Mouse (Mus musculus) spleen, postnatal 36 days (tissue): ENCODE results near the gene Agmat.

Source experiments
- DNase-seq, 2 experiments: peaks; one replicate each; pipeline ENCODE4 v3.0.0; 2022; ENCODE audit warnings: low spot score in 2 of 2, mixed read lengths in 1 of 2

The Agmat gene

GRCm38 (mm10) chr4:141779828-141780227, 33.4 kb downstream of the Agmat start:
- DNase-seq, result no peak

GRCm38 (mm10) chr4:141781201-141781985, 34.9 kb downstream of the Agmat start:
- no peak for DNase-seq

GRCm38 (mm10) chr4:141784835-141785234, 38.4 kb downstream of the Agmat start:
- DNase-seq, result no peak

DNA sequence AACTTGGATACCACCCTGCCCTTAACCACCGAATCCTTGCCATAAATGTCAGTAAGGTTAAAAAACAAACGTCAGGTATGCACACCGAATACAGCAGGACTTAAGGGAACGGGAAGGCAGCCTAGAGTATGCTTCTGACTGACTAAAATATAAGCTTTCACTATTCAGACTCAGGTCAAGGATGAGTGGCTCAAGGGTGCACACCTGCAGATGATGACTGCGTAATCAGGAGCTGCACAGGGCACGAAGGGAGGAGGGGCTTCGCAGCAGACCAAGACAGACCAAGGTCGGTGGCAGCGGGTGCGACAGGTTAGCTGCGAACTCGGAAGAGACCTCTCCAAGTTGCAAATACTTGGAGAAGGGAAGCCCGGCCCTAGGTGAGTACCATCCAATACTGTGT, 39.7 kb downstream of the Agmat start:
- no peak for DNase-seq

DNA sequence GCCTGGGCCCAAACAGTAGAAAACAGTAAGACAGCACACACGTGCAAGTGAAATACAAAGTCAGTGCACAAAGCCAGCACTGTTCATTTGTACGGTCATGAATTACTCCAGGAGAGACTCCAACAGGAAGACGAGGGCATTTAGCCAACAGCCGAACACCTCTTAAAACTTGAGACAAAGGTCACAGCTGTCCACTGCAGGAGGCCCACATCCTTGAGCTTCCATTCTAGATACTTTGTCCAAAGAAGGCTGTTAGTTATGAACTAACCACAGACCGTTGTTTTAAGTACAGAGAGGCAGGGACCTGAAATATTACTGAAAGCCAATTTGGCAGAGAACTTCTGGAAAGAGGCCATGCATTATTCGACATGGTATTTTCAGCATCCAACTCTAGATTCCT, 40.6 kb downstream of the Agmat start:
- no peak for DNase-seq

DNA sequence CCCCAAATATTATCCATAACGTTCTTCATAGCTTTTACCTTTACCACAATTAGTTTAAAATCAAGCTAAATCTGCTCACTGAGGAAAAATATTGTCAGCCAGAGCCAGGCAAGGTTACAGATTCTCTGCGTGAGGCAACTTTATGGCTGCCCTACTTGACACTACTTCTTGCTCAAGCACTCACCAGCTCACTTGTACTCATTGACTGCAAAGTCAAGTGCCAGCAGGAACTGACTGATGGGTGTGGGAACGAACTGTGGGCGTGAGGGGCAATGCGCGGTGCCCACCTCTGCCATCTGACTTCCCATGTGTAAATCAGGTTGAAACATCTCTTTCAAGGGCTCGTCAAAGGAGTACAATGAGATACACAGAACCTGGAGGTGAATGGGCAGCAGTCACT, 41.0 kb downstream of the Agmat start:
- DNase-seq, result no peak

DNA sequence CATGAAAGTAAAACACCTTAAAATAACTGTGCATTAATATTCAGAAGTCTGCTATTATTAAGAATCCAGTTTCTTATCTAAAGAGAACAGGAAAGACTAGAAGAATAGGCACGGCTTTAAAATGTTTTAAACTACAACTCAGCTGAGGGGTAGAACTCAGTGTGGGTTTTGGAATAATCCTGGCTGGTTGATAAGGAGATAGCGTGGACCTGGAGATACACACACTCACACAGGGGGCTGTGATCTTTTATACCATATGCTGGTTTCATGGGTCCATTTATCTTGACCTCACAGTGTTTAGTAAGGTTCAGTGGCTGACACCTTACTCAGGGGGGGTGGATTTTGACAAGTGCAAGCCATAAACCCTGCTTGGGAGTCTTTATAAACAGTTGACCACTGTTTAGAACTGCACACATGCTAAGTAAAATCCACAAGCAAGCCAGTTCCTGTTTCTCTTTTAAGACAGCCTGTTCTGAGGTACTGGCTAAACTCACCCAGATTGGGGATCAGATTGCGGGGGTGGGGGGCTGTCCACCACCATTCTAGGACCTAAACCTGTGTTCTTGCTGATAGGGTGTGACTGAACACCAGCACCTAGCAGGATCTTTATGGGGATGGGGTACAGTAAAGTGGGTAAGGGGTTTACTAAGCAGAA, 43.2 kb downstream of the Agmat start:
- no peak for DNase-seq

- peak; percentile 97 for DNase-seq
These were observed 44.1 kb downstream of the Agmat start, which contains the start of gene Dnajc16 for GRCm38 (mm10) chr4:141790524-141790990. TSS of gene Dnajc16 (minus strand) at chr4:141790931.

DNA sequence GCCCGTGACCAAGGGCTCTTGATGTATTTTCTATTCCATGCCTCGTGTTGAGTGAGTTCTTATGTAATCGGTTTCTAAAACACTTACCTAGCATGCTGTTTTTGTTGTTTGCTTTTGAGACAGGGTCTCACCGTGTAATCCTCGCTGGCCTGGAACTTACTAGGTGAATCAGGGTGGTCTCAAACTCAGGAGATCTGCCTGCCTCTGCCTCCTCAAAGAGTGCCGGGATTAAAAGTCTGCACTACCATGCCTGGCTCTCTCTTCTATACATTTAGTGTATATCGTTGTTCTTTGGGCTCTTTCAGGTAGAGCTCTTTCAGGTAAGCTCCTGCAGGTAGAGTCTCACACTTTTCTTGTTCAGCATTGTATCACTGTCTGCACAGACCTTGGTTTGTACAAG, 45.0 kb downstream of the Agmat start:
- DNase-seq, result no peak

GRCm38 (mm10) chr4:141791951-141792350, 45.5 kb downstream of the Agmat start:
- DNase-seq, result no peak

GRCm38 (mm10) chr4:141792554-141793281, 46.2 kb downstream of the Agmat start:
- no peak for DNase-seq

- DNase-seq, result peak; percentile 97
These were observed 47.0 kb downstream of the Agmat start, which contains the start of gene Casp9 for GRCm38 (mm10) chr4:141793282-141794151. TSS of gene Casp9 (plus strand) at chr4:141793612.

DNA sequence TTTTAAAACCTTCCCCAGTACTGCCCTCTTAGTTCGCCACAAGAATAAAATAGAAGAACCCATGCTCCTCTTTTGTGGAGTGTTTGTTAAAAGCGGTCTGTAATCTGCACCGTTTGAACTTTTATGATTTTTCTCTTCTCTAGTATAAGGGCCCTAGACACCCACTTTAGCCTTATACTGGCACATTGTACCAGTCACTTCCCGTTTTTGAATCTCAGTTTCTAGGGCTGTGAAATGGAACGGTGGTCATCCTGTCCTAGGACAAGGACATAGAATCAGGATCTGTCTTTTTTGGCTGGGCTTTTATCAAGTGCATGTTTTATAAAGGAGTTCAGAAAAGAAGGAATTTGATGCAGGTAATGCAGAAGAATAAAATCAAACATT, 47.7 kb downstream of the Agmat start:
- DNase-seq, result peak; percentile 26 to 29

DNA sequence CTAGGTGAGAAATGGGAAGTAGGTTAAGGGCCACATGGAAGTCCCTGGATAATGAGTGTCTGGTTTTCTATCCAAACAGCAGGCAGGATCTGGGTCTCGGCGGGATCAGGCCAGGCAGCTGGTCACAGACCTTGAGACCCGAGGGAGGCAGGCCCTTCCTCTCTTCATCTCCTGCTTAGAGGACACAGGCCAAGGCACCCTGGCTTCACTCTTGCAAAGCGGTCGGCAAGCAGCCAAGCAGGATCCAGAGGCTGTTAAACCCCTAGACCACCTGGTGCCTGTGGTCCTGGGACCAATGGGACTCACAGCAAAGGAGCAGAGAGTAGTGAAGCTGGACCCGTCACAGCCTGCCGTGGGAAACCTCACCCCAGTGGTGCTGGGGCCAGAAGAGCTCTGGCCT, 49.9 kb downstream of the Agmat start:
- no peak for DNase-seq

DNA sequence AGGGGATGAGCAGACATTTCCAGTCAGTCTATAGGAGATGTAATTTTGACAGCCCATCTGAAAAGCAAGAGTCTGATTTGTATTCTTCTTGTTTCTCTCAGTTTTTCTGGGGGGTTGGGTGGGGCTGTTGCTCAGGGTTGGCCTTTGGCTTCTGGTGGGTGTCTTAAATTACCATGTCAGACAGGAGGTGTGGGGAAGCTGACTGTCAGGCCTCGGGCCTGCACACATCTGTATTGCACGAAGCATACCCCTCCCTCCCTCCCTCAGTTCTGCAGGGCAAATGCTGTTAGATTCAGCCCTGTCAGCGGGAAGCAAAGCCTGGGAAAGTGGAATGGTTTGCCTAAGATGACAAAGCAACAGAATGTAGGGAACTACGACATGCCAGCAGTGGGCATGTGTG, 50.5 kb downstream of the Agmat start:
- DNase-seq, result no peak

GRCm38 (mm10) chr4:141797545-141797944, 51.1 kb downstream of the Agmat start:
- DNase-seq, result no peak

DNA sequence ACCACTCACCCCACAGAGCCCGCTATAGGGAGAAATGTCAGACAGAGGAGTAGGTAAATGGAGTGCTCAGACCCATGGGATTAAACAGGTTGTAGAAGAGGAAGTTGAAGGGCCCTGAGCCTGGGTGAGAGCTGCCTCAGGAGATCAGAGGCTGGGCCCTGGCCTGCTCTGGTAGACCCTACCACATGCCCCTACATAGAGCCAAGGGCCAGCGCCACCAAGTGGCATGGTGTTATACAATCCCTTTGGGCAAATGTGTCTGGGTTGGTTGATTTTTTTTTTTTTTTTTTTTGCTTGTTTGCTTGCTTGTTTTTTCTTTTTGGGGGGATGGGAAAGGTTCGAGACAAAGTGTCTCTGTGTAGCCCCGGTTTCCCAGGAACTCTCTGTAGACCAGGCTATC, 57.6 kb downstream of the Agmat start:
- DNase-seq, result peak; percentile 51 to 56

DNA sequence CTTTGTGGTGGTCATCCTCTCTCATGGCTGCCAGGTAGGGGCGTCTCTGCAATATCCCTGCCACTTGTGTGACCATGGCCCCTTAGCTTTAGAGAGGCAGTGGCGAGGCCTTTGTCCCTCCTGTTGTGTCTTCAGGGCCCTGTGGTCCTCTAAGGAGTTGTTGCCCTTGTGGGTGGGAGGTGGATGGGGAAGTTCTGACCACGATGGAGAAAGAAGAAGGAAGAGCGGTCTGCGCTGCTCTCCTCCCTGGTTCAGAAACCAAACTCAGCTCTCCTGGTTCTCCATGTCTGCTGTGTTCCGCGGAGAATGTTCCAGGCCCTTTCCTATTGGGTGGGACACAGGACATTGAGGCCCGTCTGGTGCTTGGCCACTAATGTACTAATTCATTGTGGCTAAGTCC, 59.4 kb downstream of the Agmat start:
- DNase-seq, result no peak
